Mouse (Mus musculus) cerebral cortex, adult 2 months (tissue): ENCODE results near the gene Fam173a.

ENCODE experiments used
- WGBS: fragments of 180-500 bp; shearing (Covaris S2); methylation state at CpG from one replicate; pipeline ENCODE4 v1.1.7; 2018; 5-methylcytosine and 5-hydroxymethylcytosine counted together

Fam173a gene

DNA sequence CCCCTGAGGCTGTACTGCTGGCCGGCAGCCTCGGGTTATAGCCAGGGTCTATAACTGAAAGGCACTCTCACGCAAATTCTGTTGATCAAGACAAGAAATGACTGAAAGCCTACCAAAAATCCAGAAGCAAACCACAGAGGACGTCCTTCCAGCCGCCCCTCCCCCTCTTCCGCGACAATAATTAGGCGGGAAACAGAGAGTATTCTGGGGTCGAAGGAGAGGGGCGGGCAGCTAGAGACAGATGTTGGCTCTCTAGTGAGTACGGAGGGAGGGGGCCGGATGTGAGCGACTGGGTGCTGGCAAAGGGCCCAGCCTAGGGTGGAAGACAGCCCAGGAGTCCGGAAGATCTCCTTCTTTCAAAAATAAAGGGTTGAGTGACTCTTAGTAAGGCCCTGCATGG, at the start of gene Fam173a:
TSS of gene Fam173a (minus strand) at position 287 of the 400 bp plus-strand sequence.
- 1% methylated on average over 14 of the region's 14 CpGs for WGBS

DNA sequence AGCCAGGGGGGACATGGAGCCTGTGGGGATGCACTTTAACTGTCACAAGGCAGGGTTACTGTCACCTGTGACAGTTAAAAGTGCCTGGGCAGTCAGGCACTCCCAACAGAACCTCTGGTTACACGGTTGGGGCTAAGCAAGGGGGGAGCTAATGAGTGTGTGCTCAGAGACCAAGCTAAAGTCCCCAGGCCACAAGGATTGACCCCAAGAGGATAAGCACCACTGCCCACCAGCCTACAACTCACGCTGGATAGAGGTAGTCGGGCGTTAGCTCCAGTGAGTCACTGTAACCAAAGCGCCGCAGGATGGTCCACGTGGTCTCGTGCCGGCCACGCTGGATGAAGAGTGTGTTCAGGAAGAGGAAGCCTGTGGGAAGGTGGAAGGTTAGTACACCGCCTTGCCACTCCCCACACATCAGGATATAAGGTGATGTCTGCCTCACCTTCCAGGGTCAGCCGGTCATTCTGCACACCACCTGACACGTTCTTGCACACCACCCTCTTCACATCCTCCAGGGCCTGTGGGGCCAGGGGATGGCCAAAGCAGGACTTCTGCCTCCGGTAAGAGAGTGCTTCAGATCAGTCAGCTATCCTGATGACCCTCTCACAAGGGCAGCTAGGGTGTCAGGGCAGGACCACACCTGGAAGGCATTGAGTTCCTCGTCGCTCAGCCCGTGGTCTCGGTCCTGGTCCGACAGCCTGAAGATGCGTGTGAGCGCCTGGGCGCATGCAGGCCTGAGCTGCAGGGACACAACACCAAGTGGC, 48.6 kb upstream of the Fam173a start, which contains the start of gene Gm20683:
TSS of gene Gm20683 (minus strand) at position 647 of the 764 bp plus-strand sequence.
- WGBS: 91% methylated on average over 22 of the region's 22 CpGs

DNA sequence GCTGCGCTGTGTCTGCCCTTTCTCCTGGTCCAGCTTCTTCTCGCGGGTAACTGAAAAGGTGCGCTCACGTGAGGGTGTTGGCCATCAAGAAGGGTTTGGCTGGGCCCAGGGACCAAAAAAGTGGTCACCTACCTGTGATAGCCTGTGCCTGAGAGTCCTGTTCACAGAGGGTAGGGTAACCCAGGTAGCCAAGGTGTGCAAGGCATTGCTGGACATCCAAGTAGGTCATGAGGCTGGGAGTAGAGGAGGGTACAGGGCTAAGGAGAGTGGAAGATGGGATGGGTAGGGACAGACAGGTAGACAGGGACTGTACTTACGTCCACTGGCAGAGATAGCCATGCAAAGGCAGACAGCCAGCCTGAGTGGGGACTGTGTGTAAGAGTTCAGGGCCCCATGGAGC, 47.8 kb upstream of the Fam173a start:
- WGBS: 96% methylated on average over 6 of the region's 6 CpGs

DNA sequence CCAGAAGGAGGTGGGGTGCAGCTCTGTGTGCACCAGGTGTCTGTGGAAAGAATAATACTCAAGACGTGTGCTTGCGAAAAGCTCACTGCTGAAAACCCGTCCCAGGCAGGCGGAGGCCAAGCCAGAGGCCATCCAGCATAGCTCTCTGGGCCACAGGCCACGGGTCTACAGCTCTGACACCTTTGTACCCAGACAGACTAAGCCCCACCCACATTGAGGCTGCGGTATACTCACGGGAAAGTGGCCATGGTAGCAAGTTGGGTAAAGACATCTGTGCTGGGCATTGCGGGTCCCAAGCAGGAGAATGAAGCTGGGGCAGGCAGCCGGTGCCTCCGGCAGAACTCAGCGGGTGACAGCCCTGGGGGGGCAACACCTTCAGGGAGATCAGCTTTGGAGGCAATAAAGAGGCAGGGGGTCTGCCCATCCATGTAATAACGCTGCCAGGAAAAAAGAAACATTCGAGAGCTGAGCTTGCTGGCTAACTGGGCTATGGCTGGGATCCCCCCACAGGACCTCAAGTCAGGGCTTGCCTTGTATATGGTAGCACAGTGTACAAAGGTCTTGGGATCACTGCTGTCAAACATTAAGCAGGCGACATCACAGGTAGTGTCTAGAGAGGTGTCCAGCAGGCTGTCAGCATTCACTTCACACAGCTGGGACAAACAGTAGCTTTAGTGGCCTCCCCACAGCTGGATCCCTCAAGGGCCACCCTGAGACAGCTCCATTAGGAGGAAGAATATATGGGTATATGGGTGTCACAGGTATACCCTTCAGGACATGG, 46.9 kb upstream of the Fam173a start:
- WGBS: 77% methylated on average over 14 of the region's 14 CpGs

DNA sequence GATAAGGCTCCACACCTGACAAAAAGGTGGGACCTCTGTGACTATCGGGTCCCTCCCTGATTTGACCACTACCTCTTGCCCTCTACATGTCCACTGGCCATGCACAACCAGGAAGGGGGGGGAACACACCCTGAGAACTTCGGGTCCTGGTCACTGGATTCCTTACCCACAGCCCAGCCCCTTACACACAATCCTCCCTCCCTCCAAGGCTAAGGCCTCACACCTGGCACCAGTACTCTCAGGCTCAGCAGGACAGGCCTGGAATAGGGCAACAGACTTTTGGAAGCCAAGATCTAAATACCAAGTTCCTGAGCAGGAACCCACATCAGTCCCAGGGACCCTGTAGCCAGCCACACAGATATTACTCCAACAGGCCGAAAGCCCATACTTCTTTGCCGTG, 46.2 kb upstream of the Fam173a start:
- WGBS: 84% methylated on average over 4 of the region's 4 CpGs

DNA sequence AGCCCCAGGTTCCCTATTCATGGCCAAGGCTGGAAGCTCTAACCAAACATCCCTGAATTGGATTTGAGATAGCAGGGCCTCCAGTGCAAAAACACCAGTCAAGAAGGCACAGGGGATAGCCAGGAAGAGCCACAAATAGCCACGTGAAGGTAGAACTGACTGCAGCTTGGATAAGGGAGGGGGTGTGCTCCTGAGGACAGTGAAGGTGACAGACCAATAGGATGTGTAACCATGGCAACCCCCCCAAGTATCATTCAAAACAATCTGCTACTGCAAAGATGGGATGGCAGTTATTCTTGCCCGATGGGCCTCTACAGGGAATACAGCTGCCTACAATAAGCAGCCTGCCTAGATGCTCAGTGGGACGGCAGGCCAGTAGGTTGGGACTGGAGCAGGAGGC, 44.8 kb upstream of the Fam173a start:
- WGBS: 22% methylated on average over 3 of the region's 3 CpGs

DNA sequence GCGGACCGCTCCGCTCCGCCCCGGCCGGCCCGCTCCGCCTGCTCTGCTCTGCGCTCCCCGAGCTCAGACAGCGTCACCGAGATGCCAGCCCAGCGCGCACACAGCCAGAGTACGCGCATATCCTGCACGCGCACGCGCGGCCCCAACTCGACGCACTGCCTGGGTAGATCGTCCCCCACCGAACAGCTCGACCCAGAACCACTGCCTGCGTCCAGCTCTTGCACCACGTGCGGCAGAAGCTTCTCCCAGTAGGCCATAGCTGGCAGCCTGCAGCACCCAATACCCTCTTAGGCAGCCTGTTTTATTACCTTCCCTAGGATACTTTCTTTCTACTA, 44.3 kb upstream of the Fam173a start, which contains the start of gene Rhbdl1:
TSS of gene Rhbdl1 (minus strand) at position 220 of the 335 bp plus-strand sequence.
- WGBS: 3% methylated on average over 29 of the region's 29 CpGs

DNA sequence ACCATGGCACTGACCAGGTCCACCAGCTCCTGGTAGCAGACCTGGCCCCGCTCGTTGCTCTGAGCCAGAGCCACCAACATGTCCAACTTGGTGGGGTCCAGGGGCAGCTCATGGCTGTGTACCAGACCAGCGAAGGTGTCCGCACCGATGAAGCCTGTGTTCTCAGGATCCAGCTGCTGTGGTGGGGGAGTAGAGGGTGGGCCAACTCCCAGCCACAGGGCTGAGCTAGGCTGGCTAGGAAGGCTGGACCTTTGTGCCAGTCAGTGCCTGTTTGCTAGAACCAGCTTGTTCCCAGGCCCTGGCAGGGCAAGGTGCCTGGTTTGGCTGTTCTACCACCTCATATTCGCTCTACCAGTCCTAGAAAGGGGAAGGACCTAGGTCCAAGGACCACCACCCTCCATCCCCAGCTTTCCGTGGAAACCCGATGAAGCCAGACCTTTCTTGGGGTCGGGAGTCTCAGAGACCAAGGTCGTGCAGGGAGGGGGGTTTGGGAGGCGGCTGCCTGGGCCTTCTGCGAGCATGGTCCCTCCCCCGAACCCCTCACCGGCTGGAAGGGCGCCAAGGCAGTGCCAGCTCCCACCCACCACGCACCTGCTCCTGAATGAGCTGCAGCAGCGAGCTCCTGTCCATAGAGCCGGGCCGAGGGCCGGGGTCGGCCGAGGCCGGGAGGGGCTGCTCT, 43.8 kb upstream of the Fam173a start:
- WGBS: 11% methylated on average over 23 of the region's 23 CpGs

DNA sequence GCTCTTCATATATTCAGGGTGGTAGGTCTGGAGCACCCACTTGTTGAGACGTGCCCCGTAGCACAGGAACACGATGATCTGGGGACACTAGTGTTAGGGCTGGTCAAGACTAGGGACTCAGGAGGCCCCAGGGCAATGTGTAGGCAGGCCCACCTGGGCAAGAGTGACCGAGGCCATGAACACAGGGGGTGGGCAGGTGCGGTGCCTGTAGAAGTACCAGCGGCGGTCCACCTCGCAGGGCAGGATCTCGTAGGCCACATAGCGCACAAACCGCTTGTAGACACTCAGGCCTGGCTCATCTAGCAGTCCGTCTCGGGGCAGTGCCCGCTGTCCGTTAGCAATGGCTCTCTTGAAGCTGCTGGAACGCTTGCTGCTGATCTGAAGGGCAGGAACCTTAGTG, 43.1 kb upstream of the Fam173a start:
- 94% methylated on average over 16 of the region's 16 CpGs for WGBS

DNA sequence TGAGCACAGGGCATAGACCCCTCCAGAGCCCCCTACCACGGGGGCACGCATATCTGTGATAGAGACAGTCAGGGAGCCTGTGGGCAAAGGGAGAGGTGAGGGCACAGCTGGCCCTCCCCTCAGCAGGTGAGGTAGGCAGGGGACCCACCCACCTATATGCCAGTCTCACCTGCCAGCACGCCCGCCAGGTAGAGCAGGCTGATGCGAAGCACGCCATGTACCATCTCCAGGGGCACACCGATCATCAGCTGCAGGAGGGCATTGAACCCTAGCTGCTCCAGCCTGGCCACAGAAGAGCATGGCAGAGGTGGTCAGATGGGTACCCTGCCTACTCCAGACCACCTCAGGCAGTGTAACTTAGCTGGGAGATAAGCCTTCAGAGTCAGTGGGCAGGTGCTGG, 42.6 kb upstream of the Fam173a start:
- WGBS: 91% methylated on average over 7 of the region's 7 CpGs

DNA sequence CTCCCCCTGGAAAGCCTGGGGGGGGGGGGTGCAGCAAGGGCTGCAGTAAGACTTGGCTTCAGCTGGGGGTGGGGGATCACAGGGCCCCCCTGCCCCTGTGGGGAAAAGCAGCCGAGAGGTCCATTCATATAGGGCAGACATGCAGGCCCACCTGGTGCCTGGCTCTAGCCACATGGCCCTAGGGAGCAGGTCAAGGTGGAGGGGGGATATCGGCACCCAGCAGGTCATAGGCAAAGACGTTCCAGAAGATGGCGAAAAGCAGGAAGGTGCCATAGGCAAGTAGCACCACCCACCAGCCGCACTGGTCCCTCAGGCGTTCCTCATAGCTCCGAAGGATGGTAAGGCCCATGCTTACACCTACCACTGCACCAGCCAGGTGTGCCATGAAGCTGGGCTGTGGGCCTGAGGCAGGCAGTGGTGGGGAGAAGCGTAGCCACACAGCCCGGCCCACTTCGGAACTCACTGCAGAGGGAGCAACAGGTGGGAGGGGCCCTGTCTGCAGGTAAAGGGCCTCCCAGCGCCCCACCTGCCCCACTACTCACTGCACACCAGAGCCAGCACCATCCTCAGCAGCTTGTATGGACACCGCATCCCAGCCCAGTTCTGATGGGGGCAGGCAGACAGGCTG, 42.0 kb upstream of the Fam173a start:
- WGBS: 74% methylated on average over 12 of the region's 12 CpGs

DNA sequence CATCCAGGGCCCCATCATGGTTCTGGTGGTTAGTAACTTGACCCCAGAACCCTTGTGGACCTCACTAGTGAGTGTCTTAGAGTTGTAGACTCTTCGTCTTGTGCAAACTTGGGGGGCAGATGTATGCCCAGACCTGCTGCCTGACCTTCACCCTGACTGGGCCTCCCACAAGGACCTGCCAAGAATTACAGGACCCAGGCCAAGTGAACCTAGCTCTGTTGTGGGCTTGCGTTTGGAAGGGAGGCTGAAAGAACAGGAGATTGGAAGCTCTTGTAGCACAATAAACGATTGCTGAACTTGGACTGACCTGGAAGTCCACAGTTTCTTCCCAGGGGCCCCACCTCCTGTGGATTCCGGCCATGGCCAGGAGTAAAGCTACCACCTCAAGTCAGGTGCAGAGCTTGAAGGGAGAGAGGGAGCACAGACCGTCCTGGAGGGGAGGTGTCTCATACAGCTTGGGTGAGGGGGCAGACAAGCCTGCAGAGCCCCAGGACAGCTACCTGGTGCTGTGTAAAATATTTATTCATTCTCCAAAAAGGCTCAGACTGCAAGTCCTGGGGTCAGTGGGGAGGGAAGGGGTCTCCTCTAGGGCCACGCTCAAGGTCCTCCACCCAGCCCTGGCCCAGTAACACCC, 41.4 kb upstream of the Fam173a start:
- 25% methylated on average over 6 of the region's 6 CpGs for WGBS

DNA sequence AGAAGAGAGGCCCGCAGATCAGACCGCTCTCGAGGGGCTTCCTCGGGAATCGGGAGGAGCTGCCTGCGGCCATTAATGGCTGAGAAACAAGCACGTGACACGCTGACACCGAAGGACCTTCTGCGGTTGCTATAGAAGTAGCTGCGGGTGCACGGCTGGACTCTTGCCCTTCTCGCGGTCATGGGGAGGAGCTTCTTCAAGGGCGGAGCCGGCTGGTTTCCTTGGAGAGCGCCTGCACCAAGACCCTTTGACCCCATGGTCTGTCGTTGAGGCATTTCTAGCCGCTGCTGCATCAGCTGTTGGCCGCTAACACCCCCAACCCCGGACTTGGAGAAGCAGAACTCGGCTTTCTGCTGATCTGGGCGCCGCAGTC, 40.6 kb upstream of the Fam173a start, which contains the start of gene Stub1:
TSS of gene Stub1 (minus strand) at position 114 of the 373 bp plus-strand sequence.
- 1% methylated on average over 24 of the region's 24 CpGs for WGBS

DNA sequence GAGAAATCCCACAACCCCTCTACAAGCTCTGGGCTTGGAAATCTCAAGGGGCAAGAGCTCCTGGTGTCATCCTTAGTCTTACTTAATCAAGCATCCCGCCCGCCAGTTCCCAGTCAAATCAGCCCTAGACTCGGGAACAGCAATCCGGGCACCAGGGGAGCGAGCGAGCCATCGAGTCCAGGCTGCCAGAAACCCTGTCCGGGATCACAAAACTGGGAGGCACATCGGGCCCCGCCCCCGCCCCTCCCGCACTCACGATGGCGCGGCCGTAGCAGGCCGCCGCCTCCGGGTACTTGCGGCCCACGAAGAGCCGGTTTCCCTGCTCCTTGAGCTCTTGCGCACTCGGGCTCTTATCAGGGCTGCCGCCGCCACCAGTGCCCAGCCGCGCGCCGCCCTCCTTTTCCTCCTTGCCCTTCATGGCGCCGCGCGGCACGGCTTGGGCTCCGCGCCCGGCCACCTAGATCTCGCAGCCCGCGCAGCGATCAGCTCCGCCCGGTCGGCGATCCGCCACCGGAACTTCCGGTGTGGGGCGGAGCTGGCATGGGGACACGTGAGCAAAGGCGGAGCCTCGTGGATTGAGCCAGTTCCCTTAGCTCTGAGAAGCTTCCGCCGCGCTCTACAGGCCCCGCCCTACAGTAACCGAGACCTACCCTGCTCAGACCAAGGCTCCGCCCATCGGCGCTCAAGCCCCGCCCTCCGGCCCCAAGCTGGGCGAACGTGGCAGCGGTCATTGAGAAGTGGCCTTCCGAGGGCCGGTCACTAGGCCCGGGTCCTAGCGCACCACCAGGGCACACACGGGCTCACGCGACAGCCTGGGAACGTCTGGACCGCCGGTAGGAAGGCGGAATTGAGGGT, 40.0 kb upstream of the Fam173a start:
- WGBS: under 1% methylated on average over 77 of the region's 77 CpGs

DNA sequence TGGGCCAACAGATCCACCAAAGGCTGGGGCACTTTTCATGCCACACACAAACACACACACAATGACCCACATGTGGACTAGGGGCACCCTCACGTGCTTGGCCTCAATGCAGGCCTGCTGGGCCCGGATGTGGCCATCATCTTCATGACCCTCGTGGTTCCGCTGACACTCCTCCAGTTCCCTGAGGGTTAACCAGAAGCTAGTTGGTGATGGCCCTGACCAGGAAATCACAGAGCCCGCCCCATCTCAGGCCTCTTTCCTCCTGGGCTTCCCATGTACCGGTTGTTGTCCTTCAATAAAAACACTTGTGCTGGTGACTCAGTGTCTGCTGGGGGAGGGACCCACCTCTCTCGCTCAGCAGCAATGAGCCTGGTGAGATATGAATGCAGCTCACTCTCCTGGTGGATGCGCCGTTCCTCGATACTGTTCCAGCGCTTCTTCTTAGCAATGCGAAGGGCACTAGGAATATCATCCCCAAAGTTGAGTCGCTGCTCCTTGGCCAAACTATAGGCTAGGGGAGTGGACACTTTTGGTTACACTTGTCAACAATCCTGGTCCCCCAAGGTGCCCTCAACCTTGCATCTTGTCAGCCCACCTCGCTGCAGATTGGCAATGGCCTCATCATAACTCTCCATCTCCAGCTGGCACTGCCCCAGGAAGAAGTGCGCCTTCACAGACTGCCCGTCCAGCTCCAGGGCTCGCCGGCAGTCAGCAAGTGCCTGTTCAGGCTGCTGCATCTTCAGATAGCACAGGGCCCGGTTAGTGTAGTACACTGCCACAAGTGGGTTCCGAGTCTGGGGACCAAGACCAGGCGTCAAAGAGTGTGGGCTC, 39.0 kb upstream of the Fam173a start:
- WGBS: 41% methylated on average over 21 of the region's 21 CpGs

DNA sequence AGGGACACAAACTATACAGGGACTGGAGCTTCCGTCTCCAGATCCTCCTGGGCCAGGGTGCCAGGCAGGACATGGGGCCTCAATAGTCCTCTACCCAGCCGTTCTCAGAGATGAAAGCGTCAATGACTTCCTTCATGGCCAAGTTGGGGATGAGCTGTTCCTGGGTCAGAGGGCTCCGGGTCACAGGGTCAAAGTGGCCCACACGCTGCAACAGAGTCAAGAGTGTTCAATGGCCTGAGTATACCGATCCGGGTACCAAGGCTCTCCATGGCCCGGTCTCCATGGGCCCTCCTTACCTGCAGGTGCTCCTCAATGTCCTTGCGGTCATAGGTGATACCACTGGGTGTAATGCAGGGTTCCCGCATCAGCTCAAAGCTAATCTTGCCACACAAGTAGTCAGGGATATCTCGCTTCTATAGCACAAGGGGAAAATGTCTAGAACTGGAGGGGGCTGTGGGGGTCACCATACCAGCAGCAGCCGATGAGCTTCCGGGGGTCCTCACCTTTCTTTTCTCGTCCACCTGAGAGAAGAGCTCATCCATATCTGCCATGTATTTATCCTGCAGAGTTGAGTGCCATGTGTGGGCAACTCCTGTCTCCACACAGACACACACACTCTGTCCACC, 38.2 kb upstream of the Fam173a start:
- WGBS: 83% methylated on average over 14 of the region's 14 CpGs

DNA sequence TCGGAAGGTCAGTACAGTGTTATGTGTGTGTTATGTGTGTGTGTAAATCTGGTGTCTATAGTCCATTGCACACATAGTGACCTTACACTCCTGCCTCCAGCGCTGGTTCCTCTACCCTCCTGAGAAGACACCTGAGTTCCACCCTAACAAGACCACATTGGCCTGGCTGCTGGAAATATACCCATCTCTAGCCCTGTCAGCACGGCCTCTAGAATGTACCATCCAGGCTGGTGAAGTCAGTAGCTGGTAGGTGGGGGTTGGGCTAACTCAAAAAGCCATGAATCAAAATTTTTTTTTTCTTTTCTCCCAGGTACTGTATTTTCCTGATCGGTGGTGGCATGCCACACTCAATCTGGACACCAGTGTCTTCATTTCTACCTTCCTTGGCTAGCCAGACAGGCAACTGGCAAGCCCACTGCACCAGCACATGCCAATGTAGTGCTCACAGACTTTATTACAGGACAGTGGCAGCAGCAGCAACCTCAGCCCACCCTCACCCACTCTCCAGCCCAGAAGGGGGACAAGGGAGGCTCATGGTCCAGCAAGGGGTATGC, 37.6 kb upstream of the Fam173a start:
- WGBS: 68% methylated on average over 4 of the region's 4 CpGs

DNA sequence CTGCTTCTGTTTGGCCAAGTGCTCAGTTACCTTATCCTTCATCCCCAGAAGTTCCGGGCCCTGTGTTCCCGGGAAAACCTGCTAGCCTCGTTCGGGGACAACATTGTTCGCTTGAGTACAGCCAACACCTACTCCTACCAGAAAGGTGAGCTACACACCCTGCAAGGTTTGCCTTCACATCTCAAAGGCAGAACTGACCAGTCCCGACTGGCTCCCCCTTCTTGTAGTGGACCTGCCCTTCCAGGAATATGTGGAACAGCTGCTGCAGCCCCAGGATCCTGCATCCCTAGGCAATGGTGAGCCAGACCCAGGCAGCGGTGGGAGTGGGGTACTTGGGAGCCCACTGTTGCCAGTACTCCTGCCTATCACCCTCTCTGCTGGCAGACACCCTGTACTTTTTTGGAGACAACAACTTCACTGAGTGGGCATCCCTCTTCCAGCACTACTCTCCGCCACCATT, 36.9 kb upstream of the Fam173a start:
- 21% methylated on average over 8 of the region's 8 CpGs for WGBS
